Mouse (Mus musculus) cerebellum, adult 9-10 months (tissue): ENCODE measurements around the gene Bak1.

ENCODE experiments used
- DNase-seq: peaks from one replicate; pipeline ENCODE4 v3.0.0; 2022

Bak1 gene

GRCm38 (mm10) chr17:27028909-27029308, at the start of gene Bak1:
Gene Bak1 (minus strand): TSS chr17:27029009.
- DNase-seq = no peak

DNA sequence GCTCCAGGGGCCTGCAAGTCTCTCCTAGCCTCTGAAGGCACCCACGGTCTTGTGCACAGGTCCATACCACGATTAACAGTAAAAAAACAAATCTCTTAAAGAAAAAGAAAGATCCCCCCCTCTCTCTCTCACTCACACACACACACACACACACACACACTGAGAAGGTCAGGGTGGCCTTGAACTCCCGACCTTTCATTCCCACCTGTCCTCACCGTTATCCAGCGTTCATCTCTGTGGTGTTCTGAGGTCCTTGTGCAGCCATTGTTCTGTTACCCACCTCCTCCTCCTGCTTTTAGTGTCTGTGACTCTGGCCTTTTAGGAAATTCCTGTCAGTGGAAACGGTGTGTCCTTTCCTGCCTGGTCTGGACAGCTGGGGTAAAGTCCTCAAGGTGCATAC, 49.7 kb upstream of the Bak1 start:
- no peak for DNase-seq

DNA sequence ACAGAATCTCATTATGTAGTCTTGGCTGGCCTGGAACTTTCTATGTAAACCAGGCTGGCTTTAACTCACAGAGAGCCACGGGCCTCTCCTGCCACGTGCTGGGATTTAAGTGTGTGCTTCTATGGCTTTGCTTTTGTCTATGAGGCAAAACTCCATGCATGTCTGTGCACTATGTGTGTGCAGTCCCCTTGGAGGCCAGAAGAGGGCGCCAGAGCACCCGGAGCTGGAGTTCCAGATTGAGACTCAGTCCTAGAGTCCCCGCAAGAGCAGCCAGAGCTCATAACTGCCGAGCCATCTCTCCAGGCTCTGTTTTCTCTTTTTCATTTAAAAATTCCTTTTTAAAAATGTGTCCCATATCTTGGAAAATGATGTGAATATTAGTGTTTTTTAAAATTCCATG, 49.1 kb upstream of the Bak1 start:
- DNase-seq = no peak

DNA sequence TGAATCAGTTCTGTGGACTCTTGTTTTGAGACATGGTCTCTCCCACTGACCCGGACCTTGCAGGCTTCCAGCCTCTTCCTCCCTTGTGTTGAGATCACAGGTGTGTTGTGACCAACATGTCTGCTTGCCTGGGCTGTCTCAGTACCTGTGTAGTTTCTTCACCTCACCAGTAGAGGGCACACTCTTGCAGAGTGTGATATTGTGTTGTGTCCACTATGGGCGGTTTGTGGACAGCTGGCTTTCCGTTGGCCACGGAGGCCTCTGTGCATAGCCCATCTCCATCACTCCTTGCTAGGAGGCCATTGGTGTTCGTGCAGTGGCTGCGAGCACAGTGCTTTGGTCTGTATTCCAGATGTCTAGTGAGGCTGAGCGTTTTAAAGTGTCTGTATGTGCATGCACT, 48.3 kb upstream of the Bak1 start:
- no peak for DNase-seq

- DNase-seq = peak; percentile 43
These were observed 46.3 kb upstream of the Bak1 start for GRCm38 (mm10) chr17:27074849-27075745.

DNA sequence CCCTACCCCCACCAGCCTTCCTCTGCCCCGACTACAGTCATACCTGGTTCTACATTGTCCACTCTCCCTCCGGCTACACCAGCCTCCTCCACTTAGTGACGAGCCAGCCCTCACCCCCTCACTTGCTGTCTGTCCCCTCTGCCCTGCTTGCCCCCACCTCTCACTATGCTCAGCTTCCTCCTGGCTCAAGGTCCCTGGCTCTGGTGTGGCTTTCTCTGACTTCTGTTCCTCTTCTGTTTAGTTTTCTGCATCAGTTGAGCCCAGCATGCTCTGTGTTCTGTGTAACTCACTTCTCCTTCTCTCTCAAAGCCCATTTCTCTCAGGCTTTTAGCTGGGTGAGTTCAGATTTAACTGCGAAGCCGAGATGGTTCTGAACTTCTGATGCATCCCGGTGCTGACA, 45.4 kb upstream of the Bak1 start:
- DNase-seq = no peak

- DNase-seq = no peak
These were observed 45.0 kb upstream of the Bak1 start for GRCm38 (mm10) chr17:27073778-27074177.

DNA sequence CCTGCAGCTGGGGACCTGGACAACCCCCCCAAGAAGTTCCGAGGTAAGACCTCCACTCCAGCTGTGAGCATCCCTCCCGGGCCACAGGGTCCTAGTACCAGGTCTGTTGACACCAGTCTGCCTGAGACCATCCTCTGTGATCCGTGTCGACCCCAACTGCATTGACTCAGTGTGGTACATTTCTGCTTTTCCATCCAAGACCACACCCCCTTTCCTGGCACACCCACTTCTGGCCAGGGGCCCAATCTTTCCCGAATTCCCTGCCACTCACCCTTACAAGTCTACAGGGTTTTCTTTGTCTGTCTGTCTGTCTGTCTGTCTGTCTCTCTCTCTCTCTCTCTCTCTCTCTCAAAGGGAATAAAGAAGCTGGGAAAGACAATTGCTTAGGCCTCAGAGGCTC, 44.3 kb upstream of the Bak1 start:
- DNase-seq = peak; percentile 60

GRCm38 (mm10) chr17:27072363-27072762, 43.6 kb upstream of the Bak1 start:
- DNase-seq = peak; percentile 62

DNA sequence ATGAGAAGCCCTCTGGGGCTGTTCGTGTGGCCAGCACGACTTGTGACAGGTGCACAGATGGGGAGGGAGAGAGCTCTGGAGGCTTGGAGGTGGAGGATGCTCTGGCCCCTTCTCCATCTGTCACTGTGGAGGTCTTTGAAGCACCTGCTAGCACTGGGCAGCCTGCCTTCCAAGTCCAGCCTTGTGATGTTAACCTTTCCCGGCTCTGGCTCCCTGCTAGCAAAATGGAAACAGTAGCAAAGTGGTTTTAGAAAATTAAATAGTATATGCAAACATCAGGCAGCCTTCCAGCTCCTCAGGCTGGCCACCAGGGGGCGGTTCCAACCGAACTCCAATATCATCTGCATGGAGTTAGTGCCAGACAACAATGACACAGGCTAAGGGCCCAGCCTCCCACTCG, 42.8 kb upstream of the Bak1 start:
- peak; percentile 93 for DNase-seq

DNA sequence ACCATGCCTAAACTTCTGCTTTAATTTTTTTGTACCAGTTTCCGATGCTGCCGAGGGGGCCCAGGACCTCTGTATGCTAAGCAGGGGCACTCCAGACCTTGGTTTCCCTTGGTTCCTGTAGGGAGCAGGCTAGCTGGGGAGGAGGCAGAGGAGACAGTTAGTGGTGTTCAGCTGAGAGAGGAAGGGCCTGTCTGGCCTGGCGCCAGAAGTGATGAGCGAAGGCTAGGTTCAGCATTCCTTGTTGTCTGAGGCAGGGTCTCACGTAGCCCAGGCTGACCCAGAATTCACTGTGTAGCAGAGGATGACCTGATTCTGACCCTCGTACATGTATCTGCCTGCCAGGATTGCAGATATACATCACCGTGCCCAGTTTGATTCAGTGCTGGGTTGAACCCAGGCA, 42.1 kb upstream of the Bak1 start:
- DNase-seq = no peak

DNA sequence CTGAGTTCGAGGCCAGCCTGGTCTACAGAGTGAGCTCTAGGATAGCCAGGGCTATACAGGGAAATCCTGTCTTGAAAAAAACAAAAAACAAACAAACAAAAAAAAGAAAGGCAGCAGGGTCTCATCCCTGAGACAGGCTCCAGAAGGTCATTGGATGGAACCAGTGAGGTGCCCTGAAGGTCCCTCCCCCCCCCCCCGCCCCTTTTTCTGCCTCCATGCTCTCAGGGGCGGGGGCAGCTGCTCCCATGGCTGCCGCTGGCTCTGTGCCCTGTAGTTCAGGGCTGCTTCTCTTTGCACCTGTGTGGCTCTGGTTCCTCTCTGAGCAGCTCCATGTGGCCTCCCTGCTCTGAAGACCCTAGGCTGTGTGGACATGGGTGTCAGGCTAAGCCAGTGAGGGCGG, 40.3 kb upstream of the Bak1 start:
- no peak for DNase-seq

DNA sequence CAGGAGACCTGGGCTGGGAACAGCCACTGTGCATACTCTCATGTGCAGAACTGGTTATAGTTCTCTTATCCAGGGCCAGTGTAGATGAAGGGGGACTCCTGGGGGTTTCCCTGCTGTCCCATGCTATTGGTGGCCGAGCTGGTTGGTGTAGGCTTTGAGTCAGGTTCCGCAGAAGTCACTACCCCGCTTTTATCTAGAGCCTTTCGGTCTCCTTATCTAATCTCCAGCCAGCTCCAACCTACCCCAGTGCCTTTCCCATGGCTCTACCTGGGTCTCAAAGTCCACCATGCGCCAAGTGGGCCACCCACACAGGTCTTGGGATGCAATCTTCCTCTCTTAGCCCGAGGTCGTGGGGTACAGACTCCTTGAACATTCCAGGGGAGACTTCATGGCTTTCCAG, 37.3 kb upstream of the Bak1 start:
- DNase-seq = no peak

- no peak for DNase-seq
These were observed 35.4 kb upstream of the Bak1 start for GRCm38 (mm10) chr17:27064195-27064594.

DNA sequence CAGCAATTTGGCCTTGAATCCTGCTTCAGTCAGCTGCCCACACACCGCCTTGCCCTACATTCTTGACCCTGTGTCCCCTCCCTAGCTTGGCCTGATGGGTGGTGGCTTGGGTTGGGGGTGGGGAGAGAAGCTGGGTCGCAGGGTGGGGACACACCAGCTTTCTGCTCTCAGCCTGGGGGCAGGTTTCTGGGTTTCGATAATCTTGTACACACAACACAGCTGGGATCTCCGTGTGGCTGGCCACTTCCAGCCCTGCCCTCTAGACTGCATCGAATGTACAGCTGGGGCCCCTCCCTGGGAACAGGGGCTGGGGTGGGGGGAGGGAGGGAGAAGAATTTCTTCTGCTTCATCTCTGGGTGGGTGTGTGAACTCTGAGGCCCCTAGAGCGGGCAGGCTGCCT, 34.9 kb upstream of the Bak1 start:
- DNase-seq = no peak

DNA sequence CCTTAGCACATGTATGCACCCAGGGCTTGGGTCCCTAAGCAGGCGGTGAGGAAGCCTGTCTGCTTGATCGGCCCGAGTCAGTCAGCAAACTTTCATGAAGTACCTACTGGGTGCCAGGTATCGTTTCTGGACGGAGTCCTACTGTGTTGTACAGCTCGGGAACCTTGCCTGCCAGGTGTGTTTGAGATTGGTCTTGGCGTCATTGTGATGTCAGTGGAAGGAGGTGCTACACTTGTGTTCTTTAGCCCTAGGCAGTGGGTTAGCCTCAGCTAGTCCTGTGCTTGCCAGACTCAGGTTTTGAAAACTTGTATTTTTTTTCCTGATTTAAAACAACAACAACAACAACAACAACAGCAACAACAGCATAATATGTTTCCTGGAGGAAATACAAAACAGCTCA, 33.9 kb upstream of the Bak1 start:
- no peak for DNase-seq

GRCm38 (mm10) chr17:27061727-27062126, 32.9 kb upstream of the Bak1 start:
- no peak for DNase-seq

DNA sequence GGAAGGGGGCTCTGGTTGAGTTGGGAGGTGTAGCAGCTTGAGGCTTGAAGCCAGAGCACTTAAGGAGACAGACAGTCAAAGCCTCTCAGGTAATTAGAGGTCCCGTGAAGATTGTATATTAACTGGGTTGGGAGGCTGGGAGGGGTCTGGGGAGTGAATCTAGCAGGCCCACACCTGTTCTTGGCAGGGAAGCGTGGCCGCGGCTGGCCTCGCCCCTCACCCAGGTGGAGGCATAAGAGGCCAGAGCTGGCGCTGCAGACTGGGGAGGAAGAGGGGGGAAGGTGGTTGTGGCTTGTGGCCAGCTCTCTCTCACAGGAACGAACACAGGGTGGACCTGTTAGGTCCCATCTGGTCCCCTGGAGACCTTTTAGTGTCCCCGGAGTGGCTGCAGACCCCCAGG, 31.9 kb upstream of the Bak1 start:
- no peak for DNase-seq

DNA sequence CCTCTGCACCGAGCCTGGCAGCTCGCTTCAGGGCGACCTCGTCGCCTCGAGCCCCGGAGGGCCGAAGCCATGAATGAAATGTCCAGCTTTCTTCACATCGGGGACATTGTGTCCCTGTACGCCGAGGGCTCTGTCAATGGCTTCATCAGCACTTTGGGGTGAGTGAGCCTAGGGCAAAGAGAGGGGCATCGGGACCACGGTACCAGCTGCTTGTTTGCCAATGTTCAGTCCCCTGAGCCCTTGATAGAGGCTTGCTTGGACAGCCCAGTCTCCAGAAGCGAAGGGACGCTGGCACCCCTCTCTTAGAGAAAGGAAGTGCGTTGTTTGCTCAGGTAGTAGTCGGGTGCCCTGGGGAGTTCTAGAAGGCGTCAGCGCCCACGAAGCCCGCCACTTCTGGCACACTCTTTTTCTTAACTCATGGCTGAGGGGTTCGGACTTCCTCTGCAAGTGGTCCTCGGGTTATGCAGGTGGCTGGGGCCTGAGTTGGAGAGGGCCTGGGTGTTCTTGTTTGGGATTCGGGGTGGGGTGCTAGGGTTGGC, 28.8 kb upstream of the Bak1 start:
- DNase-seq = peak; percentile 38

DNA sequence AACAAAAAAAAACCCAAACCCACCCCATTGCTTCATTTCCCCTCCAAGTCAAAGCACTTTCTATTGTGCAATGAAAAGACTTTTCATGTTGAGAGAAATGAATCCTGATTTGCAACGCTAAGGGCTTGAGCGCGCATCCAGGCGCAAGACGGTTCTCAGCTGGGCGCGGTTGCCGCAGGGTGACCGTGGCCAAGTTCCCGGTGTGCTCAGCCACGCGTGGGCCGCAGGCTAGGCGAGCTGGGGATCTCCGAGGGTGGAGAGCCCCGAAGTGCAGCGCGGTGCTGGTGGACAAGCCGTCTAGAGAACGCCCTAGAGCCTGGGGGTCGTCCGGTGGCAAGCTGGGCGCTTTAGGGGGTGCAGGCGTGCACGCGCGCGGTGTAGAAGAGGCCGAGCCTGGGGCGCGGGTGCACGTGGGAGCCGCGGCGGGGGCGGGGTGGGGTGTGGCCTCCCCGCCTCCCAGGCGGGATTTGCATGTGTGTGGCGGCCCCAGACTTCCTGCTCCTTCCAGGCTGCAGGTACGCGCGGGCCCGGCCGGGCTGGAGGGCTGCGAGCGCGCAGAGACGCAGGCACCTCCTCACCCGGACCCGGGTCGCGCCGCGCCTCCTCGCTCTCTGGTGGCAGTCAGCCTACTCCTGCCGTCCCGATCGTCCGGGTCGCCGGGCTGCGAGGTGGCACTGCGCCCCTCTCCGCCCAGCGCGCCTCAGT, 28.2 kb upstream of the Bak1 start, which contains the start of gene Itpr3:
TSS of gene Itpr3 (plus strand) at position 493 of the 705 bp plus-strand sequence.
- DNase-seq = peak; percentile 70

- DNase-seq = no peak
These were observed 27.4 kb upstream of the Bak1 start for GRCm38 (mm10) chr17:27056170-27056569.

DNA sequence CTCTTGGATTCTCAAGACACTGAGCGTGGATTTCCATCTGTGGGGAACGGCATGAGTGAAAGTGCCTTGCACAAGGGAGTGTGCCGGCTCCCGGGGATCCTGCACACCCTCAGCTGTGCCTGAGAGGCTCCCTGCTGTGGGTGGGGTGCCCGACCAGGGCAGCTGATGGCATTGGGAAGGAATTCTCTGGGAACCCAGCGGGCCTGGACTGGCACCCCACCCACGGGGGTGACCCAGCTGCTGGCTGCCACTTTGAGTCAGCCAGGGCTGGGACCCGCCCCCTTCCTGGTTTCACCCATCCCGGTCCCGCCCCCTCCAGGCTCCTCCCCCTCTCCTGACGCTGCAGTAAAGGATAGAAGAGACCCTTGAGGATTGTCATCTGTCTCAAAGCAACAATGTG, 22.7 kb upstream of the Bak1 start:
- no peak for DNase-seq

DNA sequence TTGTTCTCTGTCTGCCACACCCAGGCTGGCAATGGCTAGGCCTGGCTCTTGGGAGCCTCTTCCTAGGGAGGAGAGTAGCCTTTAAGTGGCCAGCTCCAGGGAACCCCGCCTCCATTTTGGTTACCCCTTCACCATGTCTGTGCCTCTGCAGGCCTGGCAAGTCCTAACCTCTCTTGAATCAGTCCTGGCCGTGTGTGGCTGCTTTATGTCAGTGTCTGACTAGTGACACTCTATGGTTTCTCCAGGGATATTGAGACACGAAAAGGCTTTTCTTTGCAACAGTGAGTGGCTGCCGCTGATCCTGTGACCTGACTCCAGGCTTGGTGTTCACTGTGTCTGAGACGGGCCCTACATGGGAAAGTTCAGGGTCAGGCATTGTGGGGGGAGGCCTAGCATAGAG, 22.0 kb upstream of the Bak1 start:
- no peak for DNase-seq
